Mouse (Mus musculus) C2C12 (cell line): ENCODE results near the gene Lrch1.

ENCODE experiments used
- CTCF ChIP-seq: IDR thresholded peaks from one replicate; pipeline ENCODE4 v1.5.1; 2011; ENCODE audit not compliant: control insufficient read depth, insufficient read depth, insufficient read length
- USF1 ChIP-seq: IDR thresholded peaks from one replicate; pipeline ENCODE4 v1.6.1; 2011; ENCODE audit warnings: low read depth, mild to moderate bottlenecking, control low read depth, moderate library complexity

- no peak for TF ChIP-seq CTCF
- TF ChIP-seq USF1, result no peak
Observed at GRCm38 (mm10) chr14:74893693-74894092, 54.0 kb downstream of the Lrch1 start.
